Mouse (Mus musculus): ENCODE data around the gene Akap11. TPM values are rescaled to one million over a fixed set of nuclear protein-coding genes. Genes with fewer than 3 reads are reported as not detected.

Akap11 gene
- total RNA-seq, 4 experiments from 2014 or later: 180 to 203 (median 189) TPM

- DNase-seq (ENCODE audit: low spot score in 2 of 2): no peak
Observed at GRCm38 (mm10) chr14:78528461-78529425, 7.9 kb downstream of the Akap11 start.

DNA sequence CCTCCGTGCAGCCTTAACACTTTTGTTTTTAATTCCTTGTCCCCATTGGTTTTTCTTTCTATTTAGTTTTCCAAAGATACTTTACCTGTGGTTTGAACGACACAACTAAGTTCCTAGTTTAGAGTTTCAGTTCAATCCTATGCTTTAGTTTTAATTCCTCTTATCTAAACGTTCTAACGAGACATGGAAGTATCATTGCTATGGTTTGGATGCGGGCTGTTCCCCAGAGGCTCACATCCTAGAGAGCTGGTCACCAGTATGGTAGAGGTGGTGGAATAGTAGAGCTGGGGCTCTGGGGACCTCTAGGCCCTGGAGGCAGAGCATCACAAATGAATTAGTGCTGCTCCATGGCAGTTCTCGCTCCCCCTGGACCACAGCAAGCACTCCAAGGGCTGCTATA, 9.7 kb downstream of the Akap11 start:
- DNase-seq (ENCODE audit: low spot score in 2 of 2): no peak

DNA sequence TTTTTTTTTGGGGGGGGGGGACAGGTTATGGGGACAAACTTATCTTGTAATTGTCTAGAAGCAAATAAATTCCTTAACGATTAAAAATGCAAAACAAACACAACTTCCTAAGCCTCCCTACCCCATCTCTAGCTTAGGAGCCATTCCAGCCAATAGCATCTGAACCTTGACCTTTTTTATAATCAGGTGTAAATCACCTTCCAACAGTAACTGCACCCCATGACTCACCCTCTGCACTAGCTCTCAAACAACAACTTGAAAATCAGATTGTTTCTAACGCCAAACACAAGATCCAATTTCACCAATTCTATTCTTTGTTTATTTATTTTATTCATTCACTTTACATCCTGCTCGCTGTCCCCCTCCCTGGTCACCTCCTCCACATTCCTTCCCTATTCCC, 10.1 kb downstream of the Akap11 start:
- no peak for DNase-seq (ENCODE audit: low spot score in 2 of 2)

- DNase-seq (ENCODE audit: low spot score in 2 of 2): no peak
Observed at GRCm38 (mm10) chr14:78525611-78526457, 10.8 kb downstream of the Akap11 start.

DNA sequence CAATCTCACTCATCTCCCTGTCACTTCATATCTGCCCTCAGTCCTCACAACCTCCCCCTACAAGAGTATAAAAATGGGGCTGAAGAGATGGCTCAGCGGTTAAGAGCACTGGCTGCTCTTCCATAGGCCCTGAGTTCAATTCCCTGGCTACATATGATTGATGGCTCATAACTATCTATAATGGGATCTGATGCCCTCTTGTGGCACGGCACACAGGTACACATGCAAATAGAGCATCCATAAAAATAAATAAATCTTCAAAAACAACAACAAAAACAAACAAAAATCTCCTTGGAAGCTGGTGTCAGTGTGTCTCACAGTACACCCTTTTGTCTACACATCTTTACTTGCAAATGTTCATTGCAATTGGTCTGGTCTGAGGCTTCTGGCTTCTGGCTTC, 11.5 kb downstream of the Akap11 start:
- no peak for DNase-seq (ENCODE audit: low spot score in 2 of 2)

- DNase-seq (ENCODE audit: low spot score in 2 of 2): no peak
Observed at GRCm38 (mm10) chr14:78510713-78511112, 25.9 kb downstream of the Akap11 start.

- DNase-seq (ENCODE audit: low spot score in 2 of 2): no peak
Observed at GRCm38 (mm10) chr14:78509791-78510190, 26.8 kb downstream of the Akap11 start.

DNA sequence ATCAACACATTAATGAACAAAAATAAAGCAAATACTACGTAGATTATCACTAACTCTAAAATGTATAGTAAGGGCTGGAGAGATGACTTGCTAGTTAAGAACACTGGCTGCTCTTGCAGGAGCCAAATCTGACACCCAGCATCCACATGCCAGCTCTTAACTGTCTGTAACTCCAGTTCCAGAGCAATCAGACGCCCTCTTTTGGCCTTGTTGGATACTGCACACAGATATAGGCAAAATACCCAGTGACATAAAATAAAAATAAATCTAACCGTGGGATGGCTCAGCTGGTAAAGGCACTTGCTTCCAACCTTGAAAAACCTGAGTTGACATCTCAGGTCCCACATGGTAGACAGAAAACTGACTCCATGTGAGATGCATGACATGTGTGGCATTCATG, 36.0 kb downstream of the Akap11 start:
- no peak for DNase-seq (ENCODE audit: low spot score in 2 of 2)

DNA sequence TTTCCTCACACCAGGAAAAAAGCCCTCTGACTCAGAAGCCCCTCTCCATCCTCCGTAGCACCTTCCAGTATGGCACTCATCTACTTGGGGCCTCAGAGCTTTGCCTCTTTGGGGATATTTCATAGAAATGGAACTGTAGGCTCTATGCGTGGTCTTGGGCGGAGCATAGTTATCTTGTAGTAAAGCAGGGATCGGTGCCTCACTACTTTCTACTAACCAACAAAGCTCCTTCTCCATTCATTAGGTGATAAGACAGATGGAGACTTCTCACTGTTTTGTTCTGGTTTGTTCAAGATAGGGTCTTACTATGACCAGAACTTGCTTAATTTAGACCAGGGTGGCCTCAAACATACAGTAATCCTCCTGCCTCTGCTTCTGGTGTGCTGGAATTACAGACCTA, 39.9 kb downstream of the Akap11 start:
- no peak for DNase-seq (ENCODE audit: low spot score in 2 of 2)

- DNase-seq (ENCODE audit: low spot score in 2 of 2): no peak
Observed at GRCm38 (mm10) chr14:78495241-78495640, 41.4 kb downstream of the Akap11 start.

- no peak for DNase-seq (ENCODE audit: low spot score in 2 of 2)
Observed at GRCm38 (mm10) chr14:78492602-78493001, 44.0 kb downstream of the Akap11 start.

DNA sequence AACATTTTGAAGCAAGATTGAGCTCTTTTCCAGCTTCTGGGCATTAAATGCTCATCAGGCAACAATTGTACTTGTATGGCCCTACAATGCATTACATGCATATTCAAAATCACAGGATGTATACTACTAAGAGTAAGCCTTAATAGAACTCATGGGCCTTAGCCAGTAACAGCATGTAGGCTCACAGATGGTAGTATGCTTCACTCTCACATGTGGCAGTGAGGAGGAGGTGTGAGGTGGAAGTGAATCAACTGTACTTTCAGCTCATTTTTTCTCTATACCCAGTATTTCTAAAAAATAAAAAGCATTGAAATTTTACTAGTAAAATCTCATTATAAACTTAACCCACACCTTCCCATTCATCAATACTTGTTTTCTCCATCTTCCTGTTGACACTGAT, 45.2 kb downstream of the Akap11 start:
- DNase-seq (ENCODE audit: low spot score in 2 of 2): peak; percentile 66 to 67

DNA sequence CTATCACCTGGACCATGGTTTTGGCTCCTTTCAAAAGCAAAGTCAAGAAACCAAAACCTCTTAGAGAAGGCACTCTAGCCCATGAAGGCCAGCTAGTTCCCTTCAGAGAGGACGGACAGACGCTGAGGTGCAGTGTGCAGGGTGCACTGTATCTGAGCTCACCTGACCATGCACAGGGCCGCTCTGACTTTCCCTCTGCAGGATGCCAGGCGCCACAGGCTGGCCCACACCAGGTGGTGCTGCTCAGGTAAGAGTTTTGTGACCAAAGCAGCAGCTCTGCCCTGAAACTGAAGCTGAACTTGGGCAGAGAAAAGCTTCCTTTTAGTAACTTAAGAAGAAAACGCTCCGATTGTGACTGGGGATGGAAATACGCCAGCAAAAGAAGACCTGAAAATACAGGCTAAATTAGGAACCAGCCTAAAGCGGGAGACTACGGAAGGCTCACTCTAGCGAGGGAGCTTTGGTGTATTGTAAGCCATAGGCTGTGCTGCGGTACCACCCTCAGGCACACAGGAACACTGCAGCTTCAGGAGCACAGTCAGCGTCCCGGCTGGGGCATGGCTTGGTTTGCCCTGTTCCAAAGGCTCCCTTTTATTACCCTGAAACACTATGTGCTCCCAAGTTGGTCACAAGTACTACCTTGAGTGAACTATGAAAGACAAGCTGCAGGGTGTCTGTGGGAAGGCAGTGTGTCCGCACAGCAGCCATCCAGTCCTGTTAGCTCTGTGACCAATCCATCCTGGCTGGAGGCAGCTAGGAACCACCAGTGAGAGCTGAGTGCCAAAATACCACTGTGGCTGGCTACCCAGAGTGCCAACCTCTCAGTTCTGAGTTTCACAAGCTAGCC, 54.0 kb downstream of the Akap11 start:
- peak; percentile 33 to 66 for DNase-seq (ENCODE audit: low spot score in 2 of 2)

DNA sequence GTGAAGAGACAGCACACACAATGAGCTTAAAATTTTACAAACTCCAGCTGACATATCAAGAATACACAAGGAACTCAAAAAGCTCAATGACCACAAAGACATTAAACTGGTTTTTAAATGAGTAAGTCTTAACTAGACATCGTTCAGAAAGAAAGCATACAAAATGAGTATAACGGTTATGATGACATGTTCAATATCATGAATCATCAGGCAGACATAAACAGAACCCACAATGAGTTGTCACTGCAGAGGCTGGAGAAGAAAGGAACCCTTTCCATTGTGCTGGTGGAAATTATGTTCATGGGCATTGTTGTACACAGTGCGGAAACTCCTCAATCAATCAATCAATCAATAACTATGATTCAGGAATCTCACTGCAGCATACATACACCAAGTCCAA, 62.5 kb downstream of the Akap11 start:
- DNase-seq (ENCODE audit: low spot score in 2 of 2): no peak

GRCm38 (mm10) chr14:78470714-78471113, 65.9 kb downstream of the Akap11 start:
- DNase-seq (ENCODE audit: low spot score in 2 of 2): no peak

DNA sequence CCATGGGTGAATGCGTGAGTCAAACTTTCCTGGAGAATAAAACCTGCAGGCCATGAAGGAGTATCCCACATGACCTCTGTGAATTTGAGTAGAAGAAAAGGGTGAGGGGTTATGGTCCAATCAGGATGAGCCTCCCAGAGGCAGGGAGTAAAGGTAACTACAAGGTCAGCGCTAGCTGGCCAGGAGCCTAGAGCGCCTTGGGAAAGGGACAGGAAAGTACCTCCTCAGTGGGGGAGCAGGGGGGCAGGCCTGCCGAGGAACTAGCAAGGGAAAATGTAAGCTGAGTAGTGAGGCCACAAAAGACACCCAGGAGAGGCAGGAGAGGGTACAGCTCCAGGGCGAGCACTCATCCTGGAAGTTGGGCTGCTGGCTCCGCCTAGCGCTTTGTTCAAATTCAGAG, 67.6 kb downstream of the Akap11 start:
- no peak for DNase-seq (ENCODE audit: low spot score in 2 of 2)

- no peak for DNase-seq (ENCODE audit: low spot score in 2 of 2)
Observed at GRCm38 (mm10) chr14:78467994-78468393, 68.6 kb downstream of the Akap11 start.

GRCm38 (mm10) chr14:78464353-78464752, 72.3 kb downstream of the Akap11 start:
- no peak for DNase-seq (ENCODE audit: low spot score in 2 of 2)

DNA sequence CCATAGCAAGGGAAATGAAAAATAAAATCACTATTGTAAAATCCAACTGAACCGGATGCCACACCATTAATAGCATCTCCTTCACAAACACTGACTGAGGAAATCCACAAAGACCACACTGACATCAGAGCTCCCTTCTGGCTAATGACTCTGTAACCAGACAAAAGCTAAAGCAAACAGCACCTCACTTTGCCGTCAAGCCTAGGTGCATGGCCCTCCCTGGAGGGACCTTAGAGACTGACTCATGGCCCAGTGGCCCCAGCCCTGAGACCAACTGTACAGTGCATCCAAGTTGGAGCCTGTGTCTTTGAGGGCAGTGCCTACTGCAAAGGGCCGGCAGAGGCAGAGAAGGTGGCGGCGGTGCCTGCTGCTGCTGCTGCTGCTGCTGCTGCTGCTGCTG, 77.5 kb downstream of the Akap11 start:
- no peak for DNase-seq (ENCODE audit: low spot score in 2 of 2)

DNA sequence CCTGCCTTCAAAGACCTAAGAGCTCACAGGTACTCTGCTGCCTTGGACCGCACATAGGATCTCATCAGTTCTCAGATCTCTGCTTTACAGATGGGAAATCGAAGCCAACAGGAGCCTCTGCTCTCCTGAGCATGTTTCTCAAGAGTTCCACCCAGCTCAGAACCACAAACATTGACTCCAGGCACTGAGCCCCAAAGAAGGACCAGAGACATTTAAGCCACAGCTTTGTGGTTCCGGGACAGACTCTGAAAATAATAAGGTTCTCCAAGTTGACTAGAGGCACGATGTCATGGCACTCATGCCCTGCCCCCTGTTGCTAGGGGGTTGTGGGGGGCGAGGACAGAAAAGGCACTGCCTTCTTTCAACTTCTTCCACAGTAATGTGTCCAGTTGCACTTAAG, 77.9 kb downstream of the Akap11 start:
- DNase-seq (ENCODE audit: low spot score in 2 of 2): no peak

GRCm38 (mm10) chr14:78454970-78455369, 81.6 kb downstream of the Akap11 start:
- DNase-seq (ENCODE audit: low spot score in 2 of 2): no peak

All from layer of hippocampus, adult 8-10 months (tissue).